13 mouse cellular contexts compared by ENCODE assay signal in genomic region chr4:105860930-105861653, GRCm38 (mm10).
DNase-seq lines count a peak whose midpoint lies in the region; ATAC-seq lines count a peak whose summit lies in the region.
"Had no signal": no experiment of that assay in that cellular context is flagged by ENCODE, and none has a peak within 500 bp of the region (broad histone marks: within the 10 kb centered on the region; RNA-seq: fewer than 3 reads in every experiment).

No protein-coding gene starts in this region.

- ATAC-seq in cerebellum, adult (ENCODE audit: insufficient number of reproducible peaks, low FRiP score, low TSS enrichment) = no peak
- ATAC-seq: forebrain, embryonic 13.5 days had no signal

- peak; percentile 68 for DNase-seq in heart, adult 11 months
- no peak for DNase-seq in heart, postnatal 36 days
- DNase-seq in retina, embryonic 14.5 days (ENCODE audit: low spot score) = peak; percentile 5
- no peak for DNase-seq in retina, postnatal 1 day
- peak; percentile 44 for DNase-seq in gastrocnemius, postnatal 25 days
- DNase-seq in yolk sac, embryonic 10.5 days (ENCODE audit: low spot score) = peak; percentile 38
- no peak for DNase-seq in left cerebral cortex, adult 9 months (ENCODE audit: low spot score in 2 of 2)
- DNase-seq: cerebellum, adult 9-11 months; kidney, postnatal 10 days; lung, adult 18-20 months; thymus, postnatal 14 days had no signal

- intact Hi-C loops in heart, postnatal 36 days (cut with DNase I) = no loop called here

Comparison
In these comparisons a context has a peak if more than half of its experiments do, and no peak if none do; other contexts are left out.
1. DNase-seq: peak in heart, adult 11 months (single experiment), retina, embryonic 14.5 days (single experiment), gastrocnemius, postnatal 25 days (single experiment) and yolk sac, embryonic 10.5 days (single experiment); none in heart, postnatal 36 days (0 of 2), retina, postnatal 1 day (single experiment) and left cerebral cortex, adult 9 months (0 of 2).